Mouse (Mus musculus) limb, embryonic 15.5 days (tissue): Measurements from ENCODE around the gene Zfp457. TPM values are rescaled to one million over a fixed set of nuclear protein-coding genes. Genes with fewer than 3 reads are reported as not detected.
"Not testable (repeated sequence)": the region's sequence is repeated elsewhere in the genome, so short reads cannot be mapped to it uniquely, and the experiment has no call there.

ENCODE experiments used
- ATAC-seq: fragments of 200-750 bp; cut with Nextera tagmentation; 2 replicates; pipeline ENCODE4 v1.8.0; 2017; ENCODE audit warnings: low read depth, moderate TSS enrichment; ENCODE audit not compliant: insufficient number of reproducible peaks, low FRiP score, low TSS enrichment
- H3K27ac ChIP-seq: fragments of 300-500 bp; sonication (generic); 2 replicates; pipeline ENCODE4 v1.5.1; 2015; ENCODE audit warnings: moderate library complexity, mild to moderate bottlenecking, inconsistent platforms
- H3K27me3 ChIP-seq: fragments of 300-500 bp; sonication (generic); 2 replicates; pipeline ENCODE4 v1.6.1; 2015; ENCODE audit warnings: inconsistent platforms
- H3K36me3 ChIP-seq: fragments of 300-500 bp; sonication (generic); 2 replicates; pipeline ENCODE4 v1.6.1; 2015; ENCODE audit warnings: inconsistent platforms
- H3K4me1 ChIP-seq: fragments of 300-500 bp; sonication (generic); 2 replicates; pipeline ENCODE4 v1.6.1; 2015; ENCODE audit warnings: inconsistent platforms
- H3K4me2 ChIP-seq: fragments of 300-500 bp; sonication (generic); 2 replicates; pipeline ENCODE4 v1.6.1; 2015; ENCODE audit warnings: mild to moderate bottlenecking, inconsistent platforms
- H3K4me3 ChIP-seq: fragments of 300-500 bp; sonication (generic); 2 replicates; pipeline ENCODE4 v1.5.1; 2015; ENCODE audit warnings: mild to moderate bottlenecking, inconsistent platforms
- H3K9ac ChIP-seq: fragments of 300-500 bp; sonication (generic); 2 replicates; pipeline ENCODE4 v1.6.1; 2015; ENCODE audit warnings: inconsistent platforms
- H3K9me3 ChIP-seq: fragments of 300-500 bp; sonication (generic); 2 replicates; pipeline ENCODE4 v1.6.1; 2016; ENCODE audit warnings: inconsistent platforms
- WGBS: fragments of 180-500 bp; shearing (Covaris S2); methylation state at CpG from one replicate; pipeline ENCODE4 v1.1.7; 2015; 5-methylcytosine and 5-hydroxymethylcytosine counted together
- polyA plus RNA-seq: library from polyadenylated mRNA; unstranded; fragments of >200 nt; fragmentation: Nextera tagmentation; extraction: Ambion mirVana; gene quantifications from 2 replicates; pipeline ENCODE4 v1.2.1, GENCODE M21; 2015

The Zfp457 gene
- polyA plus RNA-seq: 0.42 and 0.50 TPM in 2 replicates

- Histone ChIP-seq H3K4me2 (peak within 1 kb of the TSS; percentile 85), H3K9ac (peak within 1 kb of the TSS; percentile 80), H3K4me3 (peak within 1 kb of the TSS; percentile 70), H3K9me3 (no peaks in the 10 kb centered on the region), H3K4me1 (peaks cover 7% of the 10 kb centered on the region; the same call in 1 of the 2 replicates), H3K36me3 (no peaks in the 10 kb centered on the region), H3K27ac (peak within 1 kb of the TSS; percentile 40), H3K27me3 (no peaks in the 10 kb centered on the region)
- peak; percentile 91 for ATAC-seq
- WGBS: 9% methylated on average over 16 of the region's 16 CpGs
Measured at GRCm38 (mm10) chr13:67305822-67306672, at the start of gene Zfp457. TSS of gene Zfp457 (minus strand) at chr13:67306485.

DNA sequence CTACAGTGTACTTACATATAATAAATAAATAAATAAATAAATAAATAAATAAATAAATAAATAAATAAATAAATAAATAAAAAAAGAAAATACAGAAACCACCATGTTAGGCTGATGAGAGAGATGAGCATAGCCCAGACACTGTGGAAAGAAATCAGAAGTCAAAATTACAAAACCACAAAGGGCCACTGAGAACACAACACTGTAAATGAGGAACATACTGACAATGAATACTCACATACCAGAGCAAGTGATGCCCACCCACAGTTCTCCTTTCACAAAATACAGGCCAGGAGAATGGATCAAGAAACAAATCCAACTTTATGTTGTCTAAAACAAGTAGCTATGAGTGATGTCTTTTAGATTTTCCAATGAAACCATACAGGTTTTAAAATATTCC, 45.6 kb upstream of the Zfp457 start:
- Histone ChIP-seq H3K27me3 (no peaks in the 10 kb centered on the region), H3K4me2 (no peak overlapping the region), H3K4me1 (no peaks in the 10 kb centered on the region), H3K9ac (no peak overlapping the region), H3K9me3 (no peaks in the 10 kb centered on the region), H3K4me3 (no peak overlapping the region), H3K27ac (no peak overlapping the region), H3K36me3 (no peaks in the 10 kb centered on the region)
- no peak for ATAC-seq

GRCm38 (mm10) chr13:67343422-67343821, 37.1 kb upstream of the Zfp457 start:
- H3K27ac ChIP-seq: no peak overlapping the region
- H3K9ac ChIP-seq: no peak overlapping the region
- H3K36me3 ChIP-seq: peaks cover 16% of the 10 kb centered on the region
- ATAC-seq: no peak
- 85% methylated on average over 2 of the region's 2 CpGs for WGBS
- H3K27me3 ChIP-seq: no peaks in the 10 kb centered on the region
- H3K9me3 ChIP-seq: no peaks in the 10 kb centered on the region
- H3K4me1 ChIP-seq: no peaks in the 10 kb centered on the region
- H3K4me3 ChIP-seq: no peak overlapping the region
- H3K4me2 ChIP-seq: no peak overlapping the region

- H3K4me3 ChIP-seq: peak overlapping the region; percentile 58
- H3K9ac ChIP-seq: 0 out of 2 replicates have a peak overlapping the region, but pooled peaks have one; percentile 7
- peaks cover 9% of the 10 kb centered on the region; the same call in 1 of the 2 replicates for H3K4me1 ChIP-seq
- H3K27ac ChIP-seq: peak overlapping the region; percentile 79
- no peaks in the 10 kb centered on the region for H3K9me3 ChIP-seq
- peak overlapping the region; percentile 76 for H3K4me2 ChIP-seq
- no peaks in the 10 kb centered on the region for H3K27me3 ChIP-seq
- no peak for ATAC-seq
- WGBS: 79% methylated on average over 1 of the region's 1 CpGs
- no peaks in the 10 kb centered on the region for H3K36me3 ChIP-seq
Measured at GRCm38 (mm10) chr13:67332877-67333276, 26.6 kb upstream of the Zfp457 start.

- H3K9ac ChIP-seq: peak within 1 kb of the TSS; percentile 56
- H3K27ac ChIP-seq: peak within 1 kb of the TSS; percentile 79
- no peaks in the 10 kb centered on the region for H3K27me3 ChIP-seq
- H3K4me3 ChIP-seq: peak within 1 kb of the TSS; percentile 58
- H3K4me2 ChIP-seq: peak within 1 kb of the TSS; percentile 76
- WGBS: 15% methylated on average over 17 of the region's 17 CpGs
- ATAC-seq: peak; percentile 80
- H3K4me1 ChIP-seq: peaks cover 9% of the 10 kb centered on the region; the same call in 1 of the 2 replicates
- H3K9me3 ChIP-seq: no peaks in the 10 kb centered on the region
- no peaks in the 10 kb centered on the region for H3K36me3 ChIP-seq
Measured at GRCm38 (mm10) chr13:67332019-67332724, 25.9 kb upstream of the Zfp457 start, which contains the start of gene Zfp595. TSS of gene Zfp595 (minus strand) at chr13:67332570.

- Histone ChIP-seq H3K27me3 (no peaks in the 10 kb centered on the region), H3K9me3 (no peaks in the 10 kb centered on the region), H3K9ac (no peak overlapping the region), H3K4me3 (peak overlapping the region; percentile 70), H3K4me1 (peaks cover 7% of the 10 kb centered on the region; the same call in 1 of the 2 replicates), H3K4me2 (peak overlapping the region; percentile 85), H3K27ac (peak overlapping the region; percentile 40; the same call in 1 of the 2 replicates), H3K36me3 (no peaks in the 10 kb centered on the region)
- 28% methylated on average over 5 of the region's 5 CpGs for WGBS
- ATAC-seq: no peak
Measured at GRCm38 (mm10) chr13:67306718-67307117, 433 bp upstream of the Zfp457 start.

DNA sequence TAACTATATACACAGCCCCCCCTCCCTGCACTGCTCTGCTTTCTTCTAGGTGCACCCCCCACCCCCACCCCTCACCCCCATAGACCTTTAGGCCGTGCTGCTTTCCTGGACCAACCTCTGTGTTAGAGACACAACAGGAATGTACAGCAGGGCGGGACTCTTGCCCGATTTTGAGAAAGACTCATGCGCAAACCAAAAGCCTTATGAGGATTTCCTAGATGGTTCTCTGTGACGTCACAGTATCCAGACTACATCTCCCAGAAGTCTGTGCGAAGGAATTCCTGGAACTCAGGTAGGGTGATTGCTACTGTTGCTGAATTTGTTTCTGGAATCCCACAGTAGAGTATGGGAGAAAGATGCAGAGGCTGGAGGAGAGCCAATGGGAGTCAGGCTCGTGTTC, 28.0 kb downstream of the Zfp457 start, which contains the start of gene Zfp458:
Gene Zfp458 (minus strand): TSS at position 153 of the 400 bp plus-strand sequence.
- 40% methylated on average over 7 of the region's 7 CpGs for WGBS

GRCm38 (mm10) chr13:67269383-67270065, 36.8 kb downstream of the Zfp457 start:
- not testable (repeated sequence) for H3K27me3 ChIP-seq, ATAC-seq, H3K4me1 ChIP-seq, H3K9me3 ChIP-seq, H3K36me3 ChIP-seq, H3K9ac ChIP-seq
- WGBS: 41% methylated on average over 8 of the region's 9 CpGs
- Histone ChIP-seq H3K4me3 (peak overlapping the region; percentile 75), H3K27ac (0 out of 2 replicates have a peak overlapping the region, but pooled peaks have one; percentile 38), H3K4me2 (peak overlapping the region; percentile 64)

More for the DNA sequence above, 28.0 kb downstream of the Zfp457 start, which contains the start of gene Zfp458:
- no peaks in the 10 kb centered on the region for H3K27me3 ChIP-seq
- H3K4me2 ChIP-seq: no peak within 1 kb of the TSS
- no peak within 1 kb of the TSS for H3K9ac ChIP-seq
- H3K4me3 ChIP-seq: no peak within 1 kb of the TSS
- H3K36me3 ChIP-seq: no peaks in the 10 kb centered on the region
- H3K27ac ChIP-seq: no peak within 1 kb of the TSS
- no peaks in the 10 kb centered on the region for H3K9me3 ChIP-seq
- H3K4me1 ChIP-seq: no peaks in the 10 kb centered on the region
- ATAC-seq: peak; percentile 40; the same call in 1 of the 2 replicates

GRCm38 (mm10) chr13:67268568-67269369, 37.5 kb downstream of the Zfp457 start:
- Histone ChIP-seq H3K9me3 (no peaks in the 10 kb centered on the region), H3K27me3 (no peaks in the 10 kb centered on the region), H3K36me3 (peaks cover 4% of the 10 kb centered on the region; the same call in 1 of the 2 replicates), H3K9ac (peak overlapping the region; percentile 54), H3K27ac (peak overlapping the region; percentile 69), H3K4me3 (peak overlapping the region; percentile 75), H3K4me1 (peaks cover 4% of the 10 kb centered on the region; the same call in 1 of the 2 replicates), H3K4me2 (peak overlapping the region; percentile 64)
- 9% methylated on average over 18 of the region's 18 CpGs for WGBS
- ATAC-seq: peak; percentile 88
